Mouse (Mus musculus): ENCODE data around the gene Akap9. TPM values are rescaled to one million over a fixed set of nuclear protein-coding genes. Genes with fewer than 3 reads are reported as not detected.

Akap9 gene
- total and polyA plus RNA-seq, 2 experiments from 2014 or later: 41.6 to 225 TPM

- no peaks in the 10 kb centered on the region for H3K9me3 ChIP-seq (ENCODE audit: low read length)
- H3K4me3 ChIP-seq (ENCODE audit: low read length): no peak overlapping the region
- H3K27ac ChIP-seq: no peak overlapping the region
- H3K9ac ChIP-seq (replicated peaks; ENCODE audit: low read length): no peak overlapping the region
- H3K36me3 ChIP-seq (ENCODE audit: insufficient read depth, low read length): no peaks in the 10 kb centered on the region
- WGBS: 90% methylated on average over 2 of the region's 2 CpGs
- DNase-seq (ENCODE audit: low spot score): no peak
- no peak overlapping the region for H3K4me2 ChIP-seq (ENCODE audit: low read depth, low read length)
- TF ChIP-seq CTCF (IDR thresholded peaks at IDR 0.05; ENCODE audit: low read depth): no peak
- ATAC-seq: no peak
- 0 out of 2 replicates have a peak, but pooled peaks cover 5% of the 10 kb centered on the region for H3K4me1 ChIP-seq (ENCODE audit: insufficient read depth, low read length)
- no peaks in the 10 kb centered on the region for H3K27me3 ChIP-seq (ENCODE audit: insufficient read depth, low read length)
Measured at GRCm38 (mm10) chr5:3922350-3922749, 5.5 kb upstream of the Akap9 start.

GRCm38 (mm10) chr5:3926666-3927065 is 1.2 kb upstream of the Akap9 start:
- WGBS: 32% methylated on average over 4 of the region's 4 CpGs
- peak; percentile 9 for DNase-seq (ENCODE audit: low spot score)
- Histone ChIP-seq H3K36me3 (ENCODE audit: insufficient read depth, low read length) (no peaks in the 10 kb centered on the region), H3K4me2 (ENCODE audit: low read depth, low read length) (no peak overlapping the region), H3K9ac (replicated peaks; ENCODE audit: low read length) (peak overlapping the region; percentile 19; the same call in 1 of the 2 replicates), H3K27ac (no peak overlapping the region; the same call in 1 of the 2 replicates), H3K27me3 (ENCODE audit: insufficient read depth, low read length) (no peaks in the 10 kb centered on the region), H3K9me3 (ENCODE audit: low read length) (no peaks in the 10 kb centered on the region), H3K4me3 (ENCODE audit: low read length) (no peak overlapping the region), H3K4me1 (ENCODE audit: insufficient read depth, low read length) (peaks cover 20% of the 10 kb centered on the region)
- TF ChIP-seq CTCF (IDR thresholded peaks at IDR 0.05; ENCODE audit: low read depth): no peak
- ATAC-seq: no peak

- Histone ChIP-seq H3K4me2 (ENCODE audit: low read depth, low read length) (peak overlapping the region; percentile 74), H3K27me3 (ENCODE audit: insufficient read depth, low read length) (no peaks in the 10 kb centered on the region), H3K4me1 (ENCODE audit: insufficient read depth, low read length) (peaks cover 20% of the 10 kb centered on the region), H3K9me3 (ENCODE audit: low read length) (no peaks in the 10 kb centered on the region), H3K4me3 (ENCODE audit: low read length) (peak overlapping the region; percentile 98), H3K36me3 (ENCODE audit: insufficient read depth, low read length) (no peaks in the 10 kb centered on the region), H3K9ac (replicated peaks; ENCODE audit: low read length) (peak overlapping the region; percentile 99), H3K27ac (peak overlapping the region; percentile 98)
- DNase-seq (ENCODE audit: low spot score) (peak; percentile 65), ATAC-seq (peak; percentile 73)
- TF ChIP-seq CTCF (IDR thresholded peaks at IDR 0.05; ENCODE audit: low read depth): no peak
- WGBS: under 1% methylated on average over 12 of the region's 12 CpGs
Measured at GRCm38 (mm10) chr5:3928690-3929046, 814 bp downstream of the Akap9 start.

- no peaks in the 10 kb centered on the region for H3K9me3 ChIP-seq (ENCODE audit: low read length)
- no peak for TF ChIP-seq CTCF (IDR thresholded peaks at IDR 0.05; ENCODE audit: low read depth)
- 48% methylated on average over 5 of the region's 5 CpGs for WGBS
- H3K4me2 ChIP-seq (ENCODE audit: low read depth, low read length): peak overlapping the region; percentile 74
- no peak overlapping the region; the same call in 1 of the 2 replicates for H3K9ac ChIP-seq (replicated peaks; ENCODE audit: low read length)
- peaks cover 20% of the 10 kb centered on the region for H3K4me1 ChIP-seq (ENCODE audit: insufficient read depth, low read length)
- no peak overlapping the region for H3K27ac ChIP-seq
- H3K4me3 ChIP-seq (ENCODE audit: low read length): peak overlapping the region; percentile 98
- ATAC-seq: no peak
- DNase-seq (ENCODE audit: low spot score): no peak
- no peaks in the 10 kb centered on the region for H3K36me3 ChIP-seq (ENCODE audit: insufficient read depth, low read length)
- no peaks in the 10 kb centered on the region for H3K27me3 ChIP-seq (ENCODE audit: insufficient read depth, low read length)
Measured at GRCm38 (mm10) chr5:3930760-3931159, 2.9 kb downstream of the Akap9 start.

GRCm38 (mm10) chr5:3931636-3932035 is 3.8 kb downstream of the Akap9 start:
- DNase-seq (ENCODE audit: low spot score) (peak; percentile 7), ATAC-seq (no peak)
- H3K9me3 ChIP-seq (ENCODE audit: low read length): no peaks in the 10 kb centered on the region
- no peaks in the 10 kb centered on the region for H3K27me3 ChIP-seq (ENCODE audit: insufficient read depth, low read length)
- H3K4me1 ChIP-seq (ENCODE audit: insufficient read depth, low read length): peaks cover 17% of the 10 kb centered on the region
- H3K4me3 ChIP-seq (ENCODE audit: low read length): no peak overlapping the region
- H3K4me2 ChIP-seq (ENCODE audit: low read depth, low read length): no peak overlapping the region
- H3K9ac ChIP-seq (replicated peaks; ENCODE audit: low read length): no peak overlapping the region
- H3K27ac ChIP-seq: no peak overlapping the region
- TF ChIP-seq CTCF (IDR thresholded peaks at IDR 0.05; ENCODE audit: low read depth): no peak
- no peaks in the 10 kb centered on the region for H3K36me3 ChIP-seq (ENCODE audit: insufficient read depth, low read length)
- WGBS: 81% methylated on average over 3 of the region's 3 CpGs

GRCm38 (mm10) chr5:3933551-3933950 is 5.7 kb downstream of the Akap9 start:
- H3K36me3 ChIP-seq (ENCODE audit: insufficient read depth, low read length): no peaks in the 10 kb centered on the region
- H3K4me1 ChIP-seq (ENCODE audit: insufficient read depth, low read length): peaks cover 15% of the 10 kb centered on the region
- H3K4me2 ChIP-seq (ENCODE audit: low read depth, low read length): no peak overlapping the region
- no peak overlapping the region for H3K9ac ChIP-seq (replicated peaks; ENCODE audit: low read length)
- no peak overlapping the region for H3K27ac ChIP-seq
- H3K9me3 ChIP-seq (ENCODE audit: low read length): no peaks in the 10 kb centered on the region
- 90% methylated on average over 3 of the region's 3 CpGs for WGBS
- no peak for TF ChIP-seq CTCF (IDR thresholded peaks at IDR 0.05; ENCODE audit: low read depth)
- no peaks in the 10 kb centered on the region for H3K27me3 ChIP-seq (ENCODE audit: insufficient read depth, low read length)
- ATAC-seq (no peak), DNase-seq (ENCODE audit: low spot score) (no peak)
- no peak overlapping the region for H3K4me3 ChIP-seq (ENCODE audit: low read length)

- H3K27me3 ChIP-seq (ENCODE audit: insufficient read depth, low read length): no peaks in the 10 kb centered on the region
- H3K4me3 ChIP-seq (ENCODE audit: low read length): no peak overlapping the region
- no peak overlapping the region for H3K9ac ChIP-seq (replicated peaks; ENCODE audit: low read length)
- WGBS: 82% methylated on average over 5 of the region's 5 CpGs
- no peak overlapping the region for H3K4me2 ChIP-seq (ENCODE audit: low read depth, low read length)
- DNase-seq (ENCODE audit: low spot score) (no peak), ATAC-seq (no peak)
- TF ChIP-seq CTCF (IDR thresholded peaks at IDR 0.05; ENCODE audit: low read depth): no peak
- no peaks in the 10 kb centered on the region for H3K36me3 ChIP-seq (ENCODE audit: insufficient read depth, low read length)
- no peak overlapping the region for H3K27ac ChIP-seq
- no peaks in the 10 kb centered on the region for H3K9me3 ChIP-seq (ENCODE audit: low read length)
- H3K4me1 ChIP-seq (ENCODE audit: insufficient read depth, low read length): peaks cover 7% of the 10 kb centered on the region; the same call in 1 of the 2 replicates
Measured at GRCm38 (mm10) chr5:3935266-3935665, 7.4 kb downstream of the Akap9 start.

Measured in hindbrain, postnatal 0 days (tissue).